Mouse (Mus musculus): ENCODE measurements at regions not wholly inside any gene's neighbourhood (a gene's known extent, or its start where the extent isn't known, plus 50 kb on each side); places are given as distances from the start of the nearest gene placed in this dataset.

DNA sequence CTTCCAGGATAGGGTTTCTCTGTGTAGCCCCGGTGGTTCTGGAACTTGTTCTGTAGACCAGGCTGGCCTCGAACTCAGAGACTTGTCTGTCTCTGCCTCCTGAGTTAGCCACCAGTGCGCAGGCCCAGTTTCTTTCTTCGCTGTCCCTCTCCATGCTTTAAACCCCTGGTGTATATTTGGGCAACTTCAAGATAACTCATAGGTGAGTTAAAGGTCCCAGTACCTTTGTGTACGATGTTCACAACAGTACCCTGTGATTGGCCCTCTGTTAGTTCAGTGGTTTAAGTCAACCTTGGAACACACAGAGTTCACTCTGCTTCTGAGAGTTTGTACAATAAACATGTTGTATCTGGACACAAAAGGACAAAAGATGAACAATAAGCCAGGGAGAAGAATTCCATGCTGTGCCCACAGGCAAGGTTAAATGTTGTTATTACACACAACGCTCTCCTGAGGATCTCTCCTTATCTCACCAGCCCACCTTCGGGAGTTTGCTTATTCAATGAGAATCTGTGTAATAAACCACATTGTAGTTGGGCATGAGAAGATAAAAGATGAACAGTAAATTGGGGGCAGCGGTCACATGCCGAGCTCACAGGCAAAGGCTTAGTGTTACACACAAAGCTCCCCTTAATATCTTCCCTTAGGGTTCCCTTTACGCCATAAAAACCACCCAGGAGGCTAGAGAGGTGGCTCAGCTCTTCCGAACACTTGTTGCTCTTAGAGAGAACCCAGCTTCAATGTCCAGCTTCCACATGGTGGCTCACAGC, 78.6 kb upstream of the Cpsf6 start:
- H3K27me3 ChIP-seq, result no peaks in the 10 kb centered on the region
- H3K9me3 ChIP-seq, result no peaks in the 10 kb centered on the region
- ATAC-seq (ENCODE audit: insufficient number of reproducible peaks, low FRiP score, low TSS enrichment, low read depth), result no peak
- no peak overlapping the region for H3K27ac ChIP-seq
- no peak overlapping the region for H3K9ac ChIP-seq
- no peak overlapping the region for H3K4me3 ChIP-seq
- no peaks in the 10 kb centered on the region for H3K36me3 ChIP-seq
- H3K4me2 ChIP-seq, result no peak overlapping the region
- 85% methylated on average over 11 of the region's 11 CpGs for WGBS
- H3K4me1 ChIP-seq, result peaks cover 5% of the 10 kb centered on the region; the same call in 1 of the 2 replicates

DNA sequence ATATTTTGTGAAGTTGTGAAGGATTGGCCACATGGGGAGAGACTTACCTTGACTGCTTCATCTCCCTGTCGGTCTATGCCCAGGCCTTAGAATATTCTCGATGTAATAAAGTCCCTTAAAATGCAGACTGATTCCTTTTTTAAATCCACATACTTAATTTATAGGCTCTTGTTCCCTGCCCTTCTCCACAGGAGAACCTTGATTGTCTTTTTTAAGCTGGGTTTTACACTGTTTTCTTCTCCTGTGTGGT, 77.8 kb upstream of the Cpsf6 start:
- 32% methylated on average over 2 of the region's 2 CpGs for WGBS
- no peak overlapping the region for H3K27ac ChIP-seq
- no peak overlapping the region for H3K4me2 ChIP-seq
- no peak for ATAC-seq (ENCODE audit: insufficient number of reproducible peaks, low FRiP score, low TSS enrichment, low read depth)
- no peaks in the 10 kb centered on the region for H3K9me3 ChIP-seq
- no peak overlapping the region for H3K4me3 ChIP-seq
- H3K36me3 ChIP-seq, result no peaks in the 10 kb centered on the region
- H3K27me3 ChIP-seq, result no peaks in the 10 kb centered on the region
- peaks cover 5% of the 10 kb centered on the region; the same call in 1 of the 2 replicates for H3K4me1 ChIP-seq
- no peak overlapping the region for H3K9ac ChIP-seq

DNA sequence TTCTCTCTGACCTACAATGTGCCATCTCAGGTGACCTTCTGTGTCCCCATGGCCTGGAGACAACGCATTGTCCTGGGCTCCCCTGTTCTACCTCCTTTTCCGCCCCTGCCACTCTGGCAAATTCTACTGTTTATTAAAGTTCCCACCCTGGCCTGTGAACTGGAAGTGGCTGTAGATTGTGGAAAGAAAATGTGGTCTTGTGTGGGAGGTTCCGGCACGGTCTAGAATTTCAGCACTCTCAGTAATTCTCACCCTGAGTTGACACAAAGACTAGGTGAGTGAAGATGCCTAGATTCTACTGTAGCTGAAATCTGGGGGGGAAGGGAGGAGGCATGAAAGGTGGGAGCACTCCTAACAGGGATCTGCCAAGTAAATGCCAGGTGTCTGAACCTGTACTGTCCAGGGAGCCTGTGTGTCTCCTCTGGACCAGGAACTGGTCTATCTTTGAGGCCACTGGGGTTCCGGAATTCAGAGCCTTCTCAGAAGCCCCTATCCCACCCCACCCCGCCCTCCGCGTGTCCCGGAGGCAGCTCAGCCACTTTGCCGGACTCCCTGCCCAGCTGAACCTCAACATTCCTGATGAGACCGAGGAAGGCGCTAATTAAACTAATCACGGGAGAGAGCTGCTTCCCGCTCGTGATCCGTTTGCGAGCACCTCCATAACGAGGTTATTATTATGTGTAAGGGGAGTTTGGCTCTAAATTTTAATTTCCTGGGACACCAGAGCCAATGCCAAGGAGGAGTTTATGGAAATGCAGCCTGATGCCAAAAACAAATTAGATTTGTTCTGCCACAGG, 77.3 kb upstream of the Cpsf6 start:
- no peak overlapping the region for H3K9ac ChIP-seq
- no peaks in the 10 kb centered on the region for H3K27me3 ChIP-seq
- ATAC-seq (ENCODE audit: insufficient number of reproducible peaks, low FRiP score, low TSS enrichment, low read depth), result no peak
- no peak overlapping the region for H3K4me2 ChIP-seq
- H3K9me3 ChIP-seq, result no peaks in the 10 kb centered on the region
- no peak overlapping the region for H3K27ac ChIP-seq
- H3K36me3 ChIP-seq, result no peaks in the 10 kb centered on the region
- 35% methylated on average over 18 of the region's 18 CpGs for WGBS
- H3K4me1 ChIP-seq, result peaks cover 5% of the 10 kb centered on the region; the same call in 1 of the 2 replicates
- H3K4me3 ChIP-seq, result no peak overlapping the region

DNA sequence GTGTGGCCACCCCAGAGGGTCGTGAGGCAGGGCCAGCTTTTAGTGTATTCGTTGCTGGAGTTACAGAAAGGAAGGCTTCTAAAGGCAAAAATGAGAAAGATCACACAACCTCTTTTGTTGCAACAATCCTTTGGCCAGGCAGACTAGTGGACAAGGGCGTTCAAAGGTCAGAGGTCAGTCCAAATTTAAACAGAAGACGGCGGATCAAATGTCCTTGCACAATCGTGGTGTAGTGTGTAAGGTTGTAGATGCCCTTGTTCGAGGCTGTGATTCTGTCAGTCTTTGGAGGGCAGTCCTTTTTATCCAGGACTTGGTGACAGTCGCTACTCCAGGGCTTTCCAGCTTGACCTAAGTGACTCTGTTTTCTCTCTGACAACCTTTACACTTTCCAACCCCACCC, 76.6 kb upstream of the Cpsf6 start:
- Histone ChIP-seq H3K27ac (no peak overlapping the region), H3K4me2 (no peak overlapping the region), H3K9me3 (no peaks in the 10 kb centered on the region), H3K9ac (no peak overlapping the region), H3K36me3 (no peaks in the 10 kb centered on the region), H3K27me3 (no peaks in the 10 kb centered on the region), H3K4me1 (peaks cover 5% of the 10 kb centered on the region; the same call in 1 of the 2 replicates), H3K4me3 (no peak overlapping the region)
- no peak for ATAC-seq (ENCODE audit: insufficient number of reproducible peaks, low FRiP score, low TSS enrichment, low read depth)
- WGBS, result 78% methylated on average over 8 of the region's 8 CpGs

DNA sequence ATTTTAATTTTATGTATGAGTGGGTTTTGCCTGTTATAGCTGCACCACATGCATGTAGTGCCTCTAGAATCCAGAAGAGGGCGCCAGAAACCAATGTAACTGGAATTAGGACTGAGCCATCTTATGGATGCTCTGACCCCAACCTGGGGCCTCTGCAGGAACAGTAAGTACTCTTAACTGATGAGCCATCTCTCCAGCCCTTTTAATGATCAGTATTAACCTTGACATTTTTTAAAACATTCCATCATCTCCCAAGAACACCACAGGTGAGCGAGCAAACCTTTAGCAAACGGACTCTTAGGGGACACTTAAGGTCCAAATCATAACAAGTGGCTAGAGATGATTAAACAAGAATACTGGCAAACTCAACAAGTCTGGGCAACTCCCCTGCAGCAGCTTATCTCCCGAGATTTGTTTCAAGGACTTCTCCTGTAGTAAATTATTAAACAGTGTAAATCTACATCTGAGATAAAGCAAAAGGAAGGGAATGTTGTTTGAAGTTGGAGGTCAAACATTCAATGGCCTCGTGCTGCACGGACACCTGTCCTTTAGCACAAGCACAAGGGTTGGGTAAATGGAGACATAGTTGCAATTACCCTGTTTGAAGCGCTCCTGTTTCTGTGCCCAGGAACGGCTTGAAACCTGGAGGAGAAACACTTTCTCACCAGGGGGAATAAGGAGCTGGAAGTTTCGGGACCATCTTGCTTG, 75.9 kb upstream of the Cpsf6 start:
- H3K27ac ChIP-seq, result no peak overlapping the region
- 69% methylated on average over 9 of the region's 9 CpGs for WGBS
- no peak overlapping the region for H3K9ac ChIP-seq
- H3K36me3 ChIP-seq, result no peaks in the 10 kb centered on the region
- no peak overlapping the region for H3K4me2 ChIP-seq
- no peaks in the 10 kb centered on the region for H3K9me3 ChIP-seq
- H3K27me3 ChIP-seq, result no peaks in the 10 kb centered on the region
- no peak overlapping the region for H3K4me3 ChIP-seq
- ATAC-seq (ENCODE audit: insufficient number of reproducible peaks, low FRiP score, low TSS enrichment, low read depth), result no peak
- H3K4me1 ChIP-seq, result peaks cover 5% of the 10 kb centered on the region; the same call in 1 of the 2 replicates

- H3K9me3 ChIP-seq, result no peaks in the 10 kb centered on the region
- H3K4me1 ChIP-seq, result peaks cover 5% of the 10 kb centered on the region; the same call in 1 of the 2 replicates
- no peak overlapping the region for H3K4me2 ChIP-seq
- 65% methylated on average over 12 of the region's 12 CpGs for WGBS
- no peak overlapping the region for H3K27ac ChIP-seq
- no peaks in the 10 kb centered on the region for H3K36me3 ChIP-seq
- no peaks in the 10 kb centered on the region for H3K27me3 ChIP-seq
- no peak overlapping the region for H3K9ac ChIP-seq
- no peak overlapping the region for H3K4me3 ChIP-seq
- ATAC-seq (ENCODE audit: insufficient number of reproducible peaks, low FRiP score, low TSS enrichment, low read depth), result no peak
Measured at GRCm38 (mm10) chr10:117454711-117455591, 75.1 kb upstream of the Cpsf6 start.

DNA sequence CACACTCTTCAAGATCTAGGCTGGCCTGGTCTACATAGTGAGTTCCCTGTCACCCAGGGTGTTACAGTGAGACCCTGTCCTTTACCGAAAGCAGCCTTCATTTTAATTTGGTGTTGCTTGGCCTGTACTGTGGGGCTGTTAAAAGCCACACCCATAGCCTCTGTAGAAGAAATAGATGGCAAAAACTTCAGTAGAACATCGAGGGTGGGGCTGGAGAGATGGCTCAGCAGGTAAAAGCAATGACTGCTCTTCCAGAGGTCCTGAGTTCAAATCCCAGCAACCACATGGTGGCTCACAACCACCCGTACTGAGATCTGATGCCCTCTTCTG, 74.3 kb upstream of the Cpsf6 start:
- Histone ChIP-seq H3K27ac (no peak overlapping the region), H3K4me2 (no peak overlapping the region), H3K4me3 (no peak overlapping the region), H3K9me3 (no peaks in the 10 kb centered on the region), H3K27me3 (no peaks in the 10 kb centered on the region), H3K9ac (no peak overlapping the region), H3K36me3 (no peaks in the 10 kb centered on the region), H3K4me1 (peaks cover 5% of the 10 kb centered on the region; the same call in 1 of the 2 replicates)
- WGBS, result 71% methylated on average over 3 of the region's 3 CpGs
- ATAC-seq (ENCODE audit: insufficient number of reproducible peaks, low FRiP score, low TSS enrichment, low read depth), result no peak

DNA sequence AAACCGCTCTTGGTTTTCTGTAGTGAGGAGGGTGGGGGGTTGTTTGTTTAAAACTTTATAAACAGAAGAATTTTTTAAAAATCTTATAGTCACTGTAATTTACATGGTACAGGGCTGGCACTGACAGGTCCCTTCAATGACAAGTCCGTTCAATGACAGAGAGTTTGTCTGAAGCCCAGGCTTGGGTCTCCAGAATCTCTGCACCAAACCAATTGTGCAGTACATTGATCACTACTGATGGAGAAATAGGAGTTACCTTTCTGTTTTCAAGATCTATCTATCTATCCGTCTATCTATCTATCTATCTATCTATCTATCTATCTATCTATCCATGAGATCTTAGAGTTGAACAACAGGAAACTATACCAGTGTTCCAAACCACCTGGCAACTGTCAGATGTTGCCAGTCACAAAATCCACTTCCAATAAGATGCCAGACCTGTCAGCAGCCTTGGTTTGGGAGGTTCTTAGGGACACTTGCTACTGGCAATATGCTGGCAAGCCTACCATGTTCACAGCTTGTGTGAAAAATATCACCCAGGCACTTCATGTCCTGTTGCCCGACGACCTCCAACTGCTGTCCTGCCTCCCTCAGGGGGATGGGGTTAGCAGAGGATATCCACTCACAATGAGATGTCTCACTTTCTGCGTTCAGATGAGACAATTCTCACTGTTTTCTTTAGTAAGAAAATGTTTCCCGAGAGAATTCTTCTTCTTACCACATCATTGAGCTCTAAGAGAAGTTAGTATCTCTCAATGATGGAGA, 73.8 kb upstream of the Cpsf6 start:
- Histone ChIP-seq H3K9me3 (no peaks in the 10 kb centered on the region), H3K27ac (no peak overlapping the region), H3K4me3 (no peak overlapping the region), H3K27me3 (no peaks in the 10 kb centered on the region), H3K4me2 (no peak overlapping the region), H3K36me3 (no peaks in the 10 kb centered on the region), H3K4me1 (peaks cover 5% of the 10 kb centered on the region; the same call in 1 of the 2 replicates), H3K9ac (no peak overlapping the region)
- 84% methylated on average over 7 of the region's 7 CpGs for WGBS
- ATAC-seq (ENCODE audit: insufficient number of reproducible peaks, low FRiP score, low TSS enrichment, low read depth), result no peak

DNA sequence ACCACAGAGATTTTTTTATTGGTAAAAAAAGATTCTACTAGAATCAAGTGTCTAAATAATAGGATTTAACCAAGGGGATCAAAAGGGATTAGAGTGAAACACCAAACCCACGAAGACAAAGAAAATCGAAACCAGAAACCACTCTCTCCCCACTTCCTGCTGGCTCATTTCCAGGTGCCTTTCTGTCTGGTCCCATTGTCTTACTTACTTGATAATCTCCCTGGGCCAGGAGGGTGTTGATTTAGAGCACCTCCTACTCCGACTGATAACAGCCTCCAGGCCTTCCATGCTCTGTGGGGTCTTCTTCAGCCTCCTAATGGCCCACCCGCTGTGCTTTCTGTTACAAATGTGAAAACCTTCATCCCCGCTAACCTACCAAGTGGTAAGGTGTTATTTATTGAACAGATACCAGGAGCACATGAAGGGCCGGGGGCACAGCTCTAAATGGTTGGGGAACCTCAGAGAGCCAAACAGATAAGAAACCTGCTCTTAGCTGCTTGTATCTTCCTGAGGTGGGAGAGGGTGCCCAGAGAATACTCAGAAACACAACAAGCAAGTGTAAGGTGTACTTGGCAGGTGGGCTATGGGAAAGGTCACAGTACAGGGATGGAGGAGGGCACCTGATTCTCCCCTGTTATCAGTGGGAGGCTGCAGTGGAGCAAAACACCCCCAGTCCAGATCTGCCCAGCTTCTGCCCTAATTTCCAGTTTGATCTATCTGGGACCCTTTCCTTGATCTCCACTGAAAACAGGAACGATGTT, 72.6 kb upstream of the Cpsf6 start:
- no peaks in the 10 kb centered on the region for H3K36me3 ChIP-seq
- no peaks in the 10 kb centered on the region for H3K9me3 ChIP-seq
- peaks cover 4% of the 10 kb centered on the region; the same call in 1 of the 2 replicates for H3K4me1 ChIP-seq
- no peak overlapping the region for H3K9ac ChIP-seq
- no peak overlapping the region for H3K4me3 ChIP-seq
- 44% methylated on average over 7 of the region's 7 CpGs for WGBS
- no peak overlapping the region for H3K27ac ChIP-seq
- ATAC-seq (ENCODE audit: insufficient number of reproducible peaks, low FRiP score, low TSS enrichment, low read depth), result no peak
- no peak overlapping the region for H3K4me2 ChIP-seq
- H3K27me3 ChIP-seq, result no peaks in the 10 kb centered on the region

DNA sequence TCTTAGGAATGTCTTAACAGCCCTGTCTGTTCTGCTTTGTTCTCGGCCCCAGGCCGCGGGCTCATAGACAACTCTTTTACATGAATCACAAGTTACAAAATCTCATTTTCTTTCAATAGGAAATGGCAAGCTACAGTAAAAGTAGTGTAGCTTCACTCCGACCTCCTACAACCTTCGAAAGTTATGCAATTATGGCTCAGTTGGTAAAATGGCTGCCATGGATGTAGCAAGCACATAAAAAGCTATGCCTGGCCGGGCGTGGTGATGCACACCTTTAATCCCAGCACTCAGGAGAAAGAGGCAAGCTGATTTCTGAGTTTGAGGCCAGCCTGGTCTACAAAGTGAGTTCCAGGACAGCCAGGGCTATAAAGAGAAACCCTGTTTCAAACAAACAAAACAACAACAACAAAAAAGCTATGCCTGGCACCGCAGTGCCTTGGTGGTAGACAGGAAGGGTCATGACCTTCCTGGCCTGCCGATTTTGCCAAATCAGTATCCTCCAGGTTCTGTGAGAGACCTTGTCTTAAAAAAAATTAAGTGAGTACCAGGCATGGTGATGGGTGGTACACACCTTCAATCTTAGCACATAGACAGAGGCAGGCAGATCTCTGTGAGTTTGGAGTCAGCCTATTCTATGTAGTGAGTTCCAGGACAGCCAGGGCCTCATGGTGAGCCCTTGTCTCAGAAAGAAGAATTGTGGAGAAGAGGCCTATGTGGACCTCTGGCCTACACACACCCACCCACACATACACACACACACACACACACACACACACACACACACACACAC, 71.8 kb upstream of the Cpsf6 start:
- 91% methylated on average over 9 of the region's 9 CpGs for WGBS
- no peak for ATAC-seq (ENCODE audit: insufficient number of reproducible peaks, low FRiP score, low TSS enrichment, low read depth)

More for the DNA sequence above, 71.8 kb upstream of the Cpsf6 start:
- H3K36me3 ChIP-seq, result no peaks in the 10 kb centered on the region
- no peak overlapping the region for H3K9ac ChIP-seq
- H3K4me1 ChIP-seq, result no peaks in the 10 kb centered on the region
- H3K9me3 ChIP-seq, result no peaks in the 10 kb centered on the region
- no peak overlapping the region for H3K27ac ChIP-seq
- H3K27me3 ChIP-seq, result no peaks in the 10 kb centered on the region
- H3K4me3 ChIP-seq, result no peak overlapping the region
- H3K4me2 ChIP-seq, result no peak overlapping the region
